Comparison of ENCODE assay signal across 12 mouse cellular contexts in genomic region chr14:60129564-60129963, GRCm38 (mm10).
DNase-seq lines count a peak whose midpoint lies in the region.
"Had no signal": no experiment of that assay in that cellular context is flagged by ENCODE, and none has a peak within 500 bp of the region (broad histone marks: within the 10 kb centered on the region; RNA-seq: fewer than 3 reads in every experiment).

No protein-coding gene starts in this region.

- DNase-seq in spleen, adult 12 weeks (ENCODE audit: low spot score) = peak; percentile 8
- no peak for DNase-seq in spleen, postnatal 10 days (ENCODE audit: low spot score in 2 of 2)
- DNase-seq in c-Kit-positive CD71-negative TER-119-negative erythroid progenitor cells, embryonic 14.5 days (ENCODE audit: low read depth) = peak; percentile 37
- peak; percentile 93 for DNase-seq in naive thymus-derived CD4-positive, alpha-beta T cell, adult 2 months (ENCODE audit: low read depth)
- peak; percentile 48 to 60 for DNase-seq in thymus, postnatal 36 days
- no peak for DNase-seq in lung, postnatal 14 days
- DNase-seq in urinary bladder, postnatal 10 days (ENCODE audit: low spot score) = no peak
- no peak for DNase-seq in right cerebral cortex, postnatal 25 days
- DNase-seq: adrenal gland, postnatal 14 days; cerebellum, adult 9-11 months; kidney, adult 8-10 months; lung, postnatal 4 days had no signal

Comparison
In these comparisons a context has a peak if more than half of its experiments do, and no peak if none do; other contexts are left out.
1. DNase-seq: peak in spleen, adult 12 weeks (single experiment), c-Kit-positive CD71-negative TER-119-negative erythroid progenitor cells, embryonic 14.5 days (single experiment), naive thymus-derived CD4-positive, alpha-beta T cell, adult 2 months (single experiment) and thymus, postnatal 36 days (2 of 2); none in spleen, postnatal 10 days (0 of 2), lung, postnatal 14 days (single experiment), urinary bladder, postnatal 10 days (single experiment) and right cerebral cortex, postnatal 25 days (single experiment).